Mouse (Mus musculus) layer of hippocampus, adult 9-11 months (tissue): ENCODE results near the gene Kdelr3.

Experiments
- DNase-seq: peaks from one replicate; pipeline ENCODE4 v3.0.0; 2022

Gene Kdelr3

DNA sequence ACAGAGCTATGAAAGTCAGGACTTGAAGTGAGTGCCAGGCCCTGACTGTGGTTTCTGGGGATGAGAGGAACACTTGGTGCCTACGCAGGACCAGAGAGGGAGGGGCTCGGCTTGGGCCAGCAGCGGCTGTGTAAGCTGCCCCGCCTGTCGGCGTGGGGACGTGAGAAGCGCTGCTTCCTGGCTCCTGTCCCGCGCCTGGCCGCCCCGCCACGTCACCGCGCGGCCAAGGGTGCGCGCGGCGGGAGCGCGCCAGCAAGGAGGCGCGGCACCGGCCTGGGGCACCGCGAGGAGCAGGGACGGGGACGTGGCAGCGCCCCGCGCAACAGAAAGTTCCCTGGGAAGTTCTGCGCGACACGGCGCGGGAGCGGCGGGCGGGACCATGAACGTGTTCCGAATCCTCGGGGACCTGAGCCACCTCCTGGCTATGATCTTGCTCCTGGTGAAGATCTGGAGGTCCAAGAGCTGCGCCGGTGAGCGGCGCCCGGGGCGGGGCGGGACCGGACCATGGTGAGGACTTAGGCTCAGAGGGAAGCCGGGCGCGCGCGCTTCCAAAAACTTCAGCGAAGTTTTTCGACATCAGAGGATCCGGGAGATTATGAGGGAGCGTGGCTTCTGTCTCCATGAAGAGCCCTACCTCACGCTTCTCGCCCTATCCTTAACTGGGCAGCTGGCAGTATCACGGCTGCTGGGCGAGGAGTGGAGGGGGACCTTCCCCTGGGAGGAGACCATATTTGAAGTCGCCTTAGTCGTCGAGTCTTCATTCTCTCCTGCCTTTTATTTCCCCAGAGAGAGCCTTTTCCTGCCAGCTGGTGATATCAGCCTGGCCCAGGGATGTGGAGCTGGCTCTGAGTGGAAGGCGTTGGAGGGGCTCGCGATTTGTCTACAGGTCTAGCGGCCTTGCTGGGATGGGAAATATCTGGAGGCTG, at the start of gene Kdelr3:
Kdelr3 (plus strand) TSS at position 241 of the 926 bp plus-strand sequence.
- DNase-seq, result no peak

DNA sequence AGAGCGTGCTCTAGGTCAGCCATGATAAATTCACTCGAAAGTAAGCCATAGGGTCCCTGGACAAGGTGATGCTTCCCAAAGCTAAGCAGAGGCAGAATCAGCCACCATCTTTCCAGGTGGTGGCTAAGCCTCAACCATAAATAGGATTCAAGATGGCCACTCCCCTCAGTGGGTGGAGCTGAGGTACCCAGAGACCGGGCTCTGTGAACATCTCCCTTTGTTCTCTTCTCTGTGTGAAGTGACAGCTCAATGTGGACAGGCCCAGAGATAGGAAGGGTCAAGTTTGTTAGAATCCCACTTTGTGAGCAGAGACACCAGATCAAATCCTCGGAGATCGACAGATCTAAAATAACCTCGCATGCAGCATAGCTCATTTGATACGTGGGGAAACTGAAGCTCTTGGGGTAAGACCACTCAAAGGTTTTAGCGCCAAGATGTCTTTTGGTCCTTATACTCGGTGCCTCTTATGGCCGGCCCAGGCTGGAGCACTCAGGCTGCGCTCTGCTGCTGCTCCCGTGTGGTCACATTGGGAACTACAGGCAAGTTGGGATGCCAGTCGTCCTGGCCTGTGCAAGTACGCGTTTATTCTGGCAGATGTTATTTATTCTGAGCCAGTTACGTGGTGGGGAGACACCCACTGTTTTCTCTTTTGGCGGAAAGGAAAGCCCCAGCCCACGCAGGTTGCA, 49.5 kb upstream of the Kdelr3 start:
- peak; percentile 83 for DNase-seq

DNA sequence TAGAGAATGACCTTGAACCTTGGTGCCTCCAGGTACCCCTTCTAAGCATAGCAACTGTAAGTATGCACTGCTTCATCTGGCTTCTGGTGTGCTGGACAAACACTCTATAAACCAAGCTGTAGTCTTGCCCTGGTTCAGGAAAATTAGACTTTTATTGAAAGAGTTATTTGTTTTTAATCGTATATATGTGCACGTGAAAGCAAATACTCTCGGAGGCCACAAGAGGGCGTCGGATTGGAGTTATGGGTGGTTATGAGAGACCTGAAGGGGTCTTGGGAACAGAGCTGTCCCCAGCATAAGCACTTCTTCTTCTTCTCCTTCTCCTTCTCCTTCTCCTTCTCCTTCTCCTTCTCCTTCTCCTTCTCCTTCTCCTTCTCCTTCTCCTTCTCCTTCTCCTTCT, 46.6 kb upstream of the Kdelr3 start:
- DNase-seq, result no peak

DNA sequence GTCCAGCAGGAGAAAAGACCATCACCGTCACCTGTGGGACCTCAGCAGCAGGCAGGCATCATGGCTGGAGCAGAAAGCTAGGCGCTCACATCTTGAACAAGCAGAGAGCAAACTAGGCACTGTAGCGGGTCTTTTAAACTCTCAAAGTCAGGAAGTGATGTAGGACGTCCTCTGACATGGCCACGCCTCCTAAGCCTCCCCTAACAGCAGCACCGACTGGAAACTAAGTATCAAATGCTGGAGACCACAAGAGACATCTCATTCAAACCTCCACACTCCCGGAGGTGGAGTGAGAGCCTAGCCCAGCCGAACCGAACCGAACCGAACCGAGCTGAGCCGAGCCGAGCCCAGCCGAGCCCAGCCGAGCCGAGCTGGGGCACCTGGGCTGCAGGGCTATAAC, 45.6 kb upstream of the Kdelr3 start:
- DNase-seq, result no peak

DNA sequence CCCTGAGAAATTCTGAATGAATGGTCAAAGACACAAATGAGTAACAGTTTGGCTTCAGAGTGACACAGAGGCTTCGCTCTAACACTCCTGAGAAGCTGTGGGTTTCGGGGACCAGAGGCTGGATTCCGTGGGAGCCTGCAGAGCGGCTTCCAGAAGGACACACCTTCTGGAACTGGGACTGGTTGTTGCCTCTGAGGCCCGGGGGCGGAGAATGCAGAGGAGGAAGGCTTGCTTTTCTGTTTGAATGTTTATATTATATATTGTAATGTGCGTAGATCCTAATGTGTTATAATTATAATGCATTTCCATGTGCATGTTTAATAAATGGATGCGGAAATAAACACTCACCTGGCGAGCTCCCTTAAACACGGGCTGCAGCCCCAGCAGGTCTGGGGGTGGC, 45.1 kb upstream of the Kdelr3 start:
- peak; percentile 65 for DNase-seq

DNA sequence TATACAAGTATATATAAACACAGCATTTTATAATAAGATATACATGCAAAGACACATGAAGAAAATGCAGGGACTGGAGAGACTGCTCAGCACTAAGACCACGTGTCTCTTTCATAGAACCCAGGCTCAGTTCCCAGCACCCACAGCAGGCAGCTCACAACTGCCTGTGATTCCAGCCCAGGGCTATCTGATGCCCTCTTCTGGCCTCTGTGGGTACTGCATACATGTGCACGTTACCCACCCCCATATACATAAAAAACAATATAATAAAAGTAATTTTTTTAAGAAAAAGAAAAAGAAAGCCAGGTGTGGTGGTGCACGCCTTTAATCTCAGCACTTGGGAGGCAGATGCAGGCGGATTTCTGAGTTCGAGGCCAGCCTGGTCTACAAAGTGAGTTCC, 43.2 kb upstream of the Kdelr3 start:
- DNase-seq, result no peak

DNA sequence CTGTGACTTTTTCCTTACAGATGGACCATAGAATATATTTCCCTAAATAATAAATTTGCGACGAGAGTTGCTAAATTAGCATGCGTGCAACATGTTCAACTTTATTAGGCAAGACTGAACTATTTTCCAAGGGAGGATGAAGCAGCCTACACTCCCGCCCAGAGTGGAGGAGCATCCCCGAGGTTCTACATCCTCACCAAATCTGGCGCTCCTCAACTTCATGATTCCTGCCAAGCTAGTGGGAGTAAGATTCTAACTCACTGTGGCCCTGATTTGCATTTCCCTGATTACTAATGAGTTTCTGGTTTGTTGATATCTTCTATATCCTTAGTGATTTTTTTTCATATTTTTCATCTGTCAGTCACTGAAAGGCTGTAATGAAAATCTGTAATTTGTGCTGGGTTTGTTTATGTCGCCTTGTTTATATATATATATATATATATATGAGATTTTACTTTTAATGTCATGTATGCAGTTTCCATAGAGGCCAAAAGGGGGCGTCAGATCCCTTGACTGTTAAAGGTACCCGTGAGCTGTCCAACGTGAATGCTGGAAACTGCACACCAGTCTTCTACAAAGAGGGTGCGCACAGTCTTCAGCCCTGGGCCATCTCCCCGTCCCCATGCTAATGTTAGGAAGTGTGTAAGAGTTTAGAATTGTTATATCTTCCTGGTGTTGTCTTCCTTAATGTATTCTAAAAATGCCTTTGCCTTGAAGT, 42.4 kb upstream of the Kdelr3 start:
- DNase-seq, result peak; percentile 63

DNA sequence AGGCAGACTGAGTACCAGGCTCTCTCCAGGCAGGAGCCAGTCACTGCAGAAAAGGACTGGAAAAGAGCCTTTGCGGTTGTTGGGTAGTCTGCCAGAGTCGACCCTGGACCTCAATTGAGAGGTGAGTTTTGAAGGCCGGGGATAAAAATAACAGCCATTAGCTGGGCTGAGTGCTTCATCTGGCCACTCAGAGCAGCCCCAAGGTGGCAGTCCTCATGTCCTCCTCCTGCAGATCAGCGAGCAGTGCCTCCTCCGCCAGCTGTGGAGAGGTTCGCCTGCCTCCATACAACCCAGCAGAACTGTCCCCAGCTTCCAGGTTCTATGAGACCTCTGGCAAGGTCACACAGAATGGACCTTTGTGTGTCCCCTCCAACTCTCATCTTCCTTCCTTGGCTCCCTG, 39.0 kb upstream of the Kdelr3 start:
- no peak for DNase-seq

DNA sequence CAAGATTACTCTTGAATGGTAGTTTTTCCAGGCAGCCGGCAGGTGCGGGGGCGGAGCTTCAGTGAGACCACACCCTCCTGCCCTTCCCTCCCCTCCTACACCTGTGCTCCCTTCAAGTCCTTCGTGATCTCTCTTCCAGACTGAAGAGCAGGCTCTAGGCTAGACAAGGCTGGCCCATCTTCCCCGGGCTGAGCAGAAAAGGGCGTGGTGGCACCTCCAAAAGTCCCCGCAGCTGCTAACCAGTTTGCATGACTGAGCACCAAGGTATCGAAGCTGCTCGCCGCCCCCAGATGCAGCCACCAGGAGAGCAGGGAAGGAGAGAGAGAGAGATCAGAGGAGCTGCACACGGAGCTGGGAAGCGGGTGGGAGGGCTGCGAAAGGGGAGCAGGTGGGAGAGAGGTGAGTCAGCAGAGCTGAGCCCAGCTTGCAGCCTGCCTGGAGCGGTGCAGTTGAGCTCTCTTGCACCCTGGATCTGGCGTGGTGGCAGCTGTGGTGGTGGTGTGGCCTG, 35.0 kb upstream of the Kdelr3 start:
- DNase-seq, result peak; percentile 62

DNA sequence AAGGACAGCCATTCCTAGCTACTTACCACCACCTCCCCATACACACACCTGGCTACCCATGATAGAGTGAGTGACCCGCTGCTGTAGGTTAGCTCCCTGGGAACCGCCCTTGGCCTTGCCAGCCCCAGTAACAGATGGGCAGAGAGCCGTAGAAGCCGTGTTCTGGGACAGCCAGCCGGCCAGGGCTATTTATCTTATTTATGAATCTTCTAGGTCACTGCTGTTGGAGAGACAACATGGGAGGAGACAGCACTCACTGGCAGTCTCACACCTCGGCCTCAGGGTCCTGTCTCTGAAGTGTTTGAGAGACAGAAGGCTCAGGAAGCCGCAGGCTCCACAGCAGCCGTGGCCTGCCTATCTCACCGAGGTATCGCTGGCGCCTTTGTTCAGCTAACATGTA, 26.7 kb upstream of the Kdelr3 start:
- DNase-seq, result no peak

DNA sequence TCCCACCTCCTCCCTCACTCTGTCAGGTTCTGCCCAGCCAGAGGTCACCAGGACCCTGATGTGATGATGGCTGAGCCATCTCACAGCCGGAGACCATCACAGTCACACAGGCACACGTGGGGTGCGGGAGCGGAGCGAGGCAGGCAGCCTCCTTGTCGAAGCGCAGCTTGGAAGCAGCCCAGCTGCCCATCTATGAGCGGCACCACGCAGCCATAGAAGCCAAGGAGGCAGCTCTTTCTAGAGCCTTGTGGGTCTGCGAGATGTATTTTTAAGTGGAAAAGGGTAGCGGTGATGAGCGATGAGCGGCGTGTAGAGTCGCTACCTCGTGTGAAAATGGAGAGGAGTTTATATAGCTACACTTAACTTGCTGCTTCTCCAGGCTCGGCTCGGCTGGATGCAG, 22.7 kb upstream of the Kdelr3 start:
- DNase-seq, result no peak

DNA sequence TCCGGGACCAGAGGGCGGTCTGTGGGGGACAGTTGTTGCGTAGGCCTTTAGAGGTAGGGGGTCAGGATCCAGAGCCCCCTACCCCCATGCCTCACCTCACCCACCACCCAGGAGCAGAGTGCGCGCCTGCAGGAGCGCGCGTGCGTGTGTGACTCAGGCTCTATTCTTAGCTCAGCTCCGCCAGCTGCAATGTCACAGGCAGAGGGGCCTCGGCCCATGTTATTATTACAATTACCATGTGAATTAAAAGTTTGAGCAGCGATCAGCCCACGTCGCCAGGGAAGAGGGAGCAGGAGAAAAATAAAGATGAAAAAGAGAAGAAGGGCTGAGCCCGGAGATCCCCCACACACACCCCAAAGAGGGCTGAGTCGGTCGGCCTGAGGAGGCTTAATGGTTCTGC, 16.1 kb upstream of the Kdelr3 start:
- no peak for DNase-seq

DNA sequence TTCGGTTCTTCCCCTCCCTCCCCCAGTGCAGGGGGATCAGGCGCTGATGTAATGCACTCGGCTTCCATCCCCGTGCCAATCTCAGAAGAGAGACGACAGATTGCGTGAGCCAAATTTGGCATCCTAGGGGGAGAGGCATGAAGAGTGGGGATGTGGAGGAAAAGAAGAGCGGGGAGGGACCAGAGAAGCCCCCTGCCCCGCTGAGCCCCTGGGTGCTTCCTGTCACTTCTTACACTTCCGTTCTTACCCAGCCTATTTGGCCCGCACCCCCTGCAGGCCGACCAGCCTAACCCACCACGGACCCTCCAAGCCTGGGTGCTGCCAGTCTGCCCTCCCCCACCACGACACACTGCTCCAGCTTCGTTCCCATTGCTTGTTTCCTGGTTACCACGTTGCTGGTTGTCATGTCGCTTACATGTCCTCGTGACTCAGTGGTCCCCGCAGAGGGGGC, 13.3 kb upstream of the Kdelr3 start:
- DNase-seq, result peak; percentile 78

DNA sequence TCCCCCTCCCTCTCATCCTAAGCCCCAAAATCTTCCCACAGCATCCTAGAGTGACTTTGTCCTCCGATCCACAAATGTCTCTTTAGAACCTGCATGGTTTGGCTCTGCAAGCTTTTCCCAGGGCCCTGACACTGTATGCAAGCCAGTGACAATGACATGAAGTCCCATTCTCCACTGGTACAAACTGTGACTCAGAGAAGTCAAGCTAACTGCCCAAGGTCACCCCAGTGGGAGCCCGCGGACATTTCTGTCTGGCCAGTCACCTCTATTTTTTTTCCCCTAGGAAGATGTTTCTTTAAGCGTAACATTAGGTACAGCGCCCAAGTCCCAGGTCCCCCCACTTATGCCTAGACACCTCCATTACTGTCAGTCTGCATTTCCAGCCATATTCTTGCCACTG, 12.8 kb upstream of the Kdelr3 start:
- no peak for DNase-seq

DNA sequence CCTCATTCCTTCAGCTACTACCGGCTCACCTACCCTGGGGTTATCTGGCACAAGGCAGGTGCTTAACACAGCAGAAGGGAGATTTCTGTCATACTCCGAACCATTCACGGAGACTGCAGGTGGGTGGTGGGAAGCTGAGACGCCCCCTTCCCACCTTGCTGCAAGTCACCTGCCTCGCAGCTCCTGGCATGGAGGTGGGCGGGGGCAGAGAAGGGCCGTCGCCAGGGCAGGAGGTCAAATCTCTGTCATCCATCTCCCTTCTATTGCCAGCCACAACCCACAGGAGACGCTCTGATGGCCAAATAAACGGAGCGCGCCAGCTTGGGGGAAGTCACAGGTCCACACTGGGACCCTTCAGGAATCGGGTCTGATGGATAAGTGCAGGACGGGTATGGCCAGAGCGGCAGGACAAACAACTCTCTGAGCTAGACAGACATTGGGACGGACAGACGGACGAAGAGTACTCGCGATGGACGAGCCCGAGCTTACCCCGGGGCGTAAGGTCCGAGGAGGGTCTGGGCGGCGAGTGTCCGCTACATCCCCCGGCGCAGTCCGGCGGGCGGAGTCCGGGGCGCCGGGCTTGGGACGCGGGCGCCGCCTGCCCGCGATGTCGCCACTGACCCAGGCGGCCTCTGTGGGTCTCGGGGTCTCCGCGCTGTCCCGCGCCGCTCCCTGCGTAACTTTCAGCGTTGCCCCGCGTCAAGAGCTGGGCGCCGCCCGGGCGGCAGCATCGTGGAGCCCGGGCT, 11.3 kb upstream of the Kdelr3 start, which contains the start of gene Kcnj4:
Kcnj4 (minus strand) TSS at position 535 of the 746 bp plus-strand sequence.
- no peak for DNase-seq

DNA sequence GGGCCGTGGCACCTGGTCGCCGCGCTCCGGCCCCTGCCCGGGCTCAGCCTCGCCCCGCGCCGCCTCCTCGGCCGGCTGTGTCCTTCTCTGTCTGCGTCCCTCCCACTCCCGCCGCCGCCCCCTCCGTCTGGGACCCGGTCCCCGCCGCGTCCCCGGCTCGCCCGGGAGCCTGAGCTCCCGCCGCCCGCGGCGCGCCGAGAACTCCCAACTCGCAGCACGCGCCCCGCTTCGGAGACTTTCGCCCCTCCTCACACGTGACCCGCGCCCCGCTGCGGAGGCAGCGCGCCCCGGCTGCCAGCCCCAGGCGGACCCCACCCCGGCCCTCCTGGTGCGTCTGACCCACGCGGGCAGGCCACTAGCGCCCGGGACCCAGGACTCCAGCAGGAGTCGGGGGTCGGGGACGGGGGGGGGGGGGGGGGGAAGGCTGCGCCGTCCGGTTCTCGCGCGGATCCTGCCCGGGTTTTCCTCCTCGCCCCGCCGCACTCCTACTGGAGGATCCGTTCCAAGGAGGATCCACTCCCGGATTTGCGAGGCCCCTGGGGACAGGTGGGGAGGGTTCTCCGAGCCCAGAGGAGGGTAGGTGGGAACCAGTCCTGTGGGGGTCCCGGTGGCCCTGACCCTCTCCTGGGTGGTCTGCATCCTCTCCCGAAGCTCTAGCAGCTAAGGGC, 10.5 kb upstream of the Kdelr3 start:
- DNase-seq, result no peak

DNA sequence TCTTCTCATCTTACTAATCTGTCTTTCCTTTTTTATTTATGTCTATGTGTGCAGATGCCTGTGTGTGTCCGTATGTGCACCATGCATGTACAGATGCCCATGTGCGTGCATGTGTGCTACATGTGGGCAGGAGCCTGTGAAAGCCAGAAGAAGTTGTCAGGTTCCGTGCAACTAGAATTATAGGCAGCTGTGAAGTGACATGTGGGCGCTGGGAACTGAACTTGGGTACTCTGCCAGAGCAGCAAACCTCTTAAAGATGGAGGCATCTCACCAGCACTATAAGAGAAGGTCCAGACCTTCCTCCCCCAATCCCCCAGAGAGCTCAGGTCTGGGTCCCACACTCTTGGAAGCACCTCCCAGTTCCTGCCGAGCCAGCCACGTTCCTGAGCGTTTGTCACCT, 9.8 kb upstream of the Kdelr3 start:
- no peak for DNase-seq

DNA sequence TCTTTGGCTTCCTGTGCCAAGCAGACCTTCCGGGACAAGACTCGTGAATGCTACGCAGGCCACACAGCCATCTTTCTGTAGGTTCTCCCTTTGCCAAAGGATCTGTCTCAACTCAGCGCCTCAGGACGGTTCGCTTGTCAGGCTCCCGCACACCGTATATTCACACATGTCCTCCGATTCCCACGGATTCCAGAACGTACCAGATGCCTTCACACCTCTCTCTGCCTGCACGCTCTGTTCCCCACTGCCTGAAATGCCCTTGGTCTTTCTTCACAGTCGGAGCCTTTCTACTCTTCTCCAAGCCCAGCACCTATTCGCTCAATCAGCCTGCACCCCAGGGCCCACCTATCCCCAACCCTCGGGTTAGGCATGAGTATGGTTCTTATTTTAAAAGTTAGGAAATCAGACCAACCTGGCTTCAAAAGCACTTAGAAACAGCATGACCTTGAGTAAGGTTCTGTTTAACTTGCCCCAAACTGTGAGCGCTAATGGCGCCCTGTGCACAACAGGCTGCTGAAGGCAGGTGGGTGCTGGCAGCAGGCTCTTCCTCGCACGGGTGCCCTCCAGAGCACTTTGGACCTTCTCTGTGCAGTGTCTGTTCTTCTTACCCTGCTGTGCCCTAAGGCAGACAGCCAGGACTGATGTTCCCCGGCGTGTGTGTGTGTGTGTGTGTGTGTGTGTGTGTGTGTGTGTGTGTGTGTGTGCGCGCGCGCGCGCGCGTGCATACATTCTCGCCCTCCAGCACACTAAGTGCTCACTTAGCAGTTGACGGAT, 9.0 kb upstream of the Kdelr3 start:
- DNase-seq, result no peak

DNA sequence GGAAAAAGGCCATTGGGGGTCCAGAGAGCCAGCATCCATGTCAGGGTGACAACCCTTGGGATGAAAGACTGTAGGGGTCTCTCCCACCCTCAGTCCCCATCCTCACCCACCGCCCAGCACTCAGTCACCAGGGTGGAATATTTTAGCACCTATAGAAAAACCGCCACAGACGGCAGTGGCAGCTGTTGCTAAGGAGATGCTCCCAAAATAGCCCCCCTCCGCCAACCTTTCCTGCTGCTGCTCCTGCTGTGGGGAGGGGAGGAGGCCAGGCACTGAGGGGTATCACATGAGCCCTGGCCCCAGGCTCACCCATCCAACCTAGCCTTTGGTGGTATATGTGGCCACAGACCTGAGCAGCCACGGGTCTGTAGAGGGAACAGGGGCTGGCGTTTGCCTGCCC, 6.2 kb upstream of the Kdelr3 start:
- DNase-seq, result peak; percentile 66

DNA sequence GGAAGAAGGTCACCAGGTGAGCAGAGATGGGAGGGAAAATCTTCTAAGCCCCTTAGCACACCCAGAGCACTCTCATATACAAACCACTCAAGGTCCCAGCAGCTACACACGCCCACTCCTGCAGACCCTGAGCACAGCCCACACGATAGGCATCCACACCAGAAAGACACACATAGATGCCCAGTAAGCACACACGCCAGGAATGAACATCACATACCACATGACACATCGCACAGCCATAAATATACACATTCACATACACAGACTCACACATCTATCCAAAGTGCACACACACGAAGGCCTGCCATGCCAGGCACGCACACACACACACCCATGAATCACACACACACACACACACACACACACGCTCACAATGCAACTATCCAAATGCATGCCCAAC, 5.8 kb upstream of the Kdelr3 start:
- no peak for DNase-seq
